ENCODE assay signal across 20 mouse cellular contexts in genomic region chr1:185619011-185619410, GRCm38 (mm10).
DNase-seq lines count a peak whose midpoint lies in the region; ATAC-seq and TF ChIP-seq lines count a peak whose summit lies in the region.
"Had no signal": no experiment of that assay in that cellular context is flagged by ENCODE, and none has a peak within 500 bp of the region (broad histone marks: within the 10 kb centered on the region; RNA-seq: fewer than 3 reads in every experiment).

No protein-coding gene starts in this region.

- no peak overlapping the region for H3K4me3 ChIP-seq in heart, embryonic 12.5 days
- no peak overlapping the region for H3K4me3 ChIP-seq in heart, embryonic 11.5 days (ENCODE audit: low read depth, low read length)
- no peak overlapping the region for H3K4me3 ChIP-seq in hindbrain, embryonic 16.5 days (ENCODE audit: low read length)
- H3K4me3 ChIP-seq in hindbrain, embryonic 14.5 days (replicated peaks; ENCODE audit: low read length), result no peak overlapping the region
- H3K4me3 ChIP-seq in lung, postnatal 0 days (ENCODE audit: low read depth, low read length), result no peak overlapping the region
- H3K4me3 ChIP-seq: embryonic facial prominence, embryonic 12.5 days; limb, embryonic 15.5 days; midbrain, embryonic 12.5 days had no signal

- peak; percentile 59 for ATAC-seq in heart, embryonic 12.5 days (ENCODE audit: insufficient number of reproducible peaks, low FRiP score)
- ATAC-seq in heart, embryonic 11.5 days (replicated peaks; ENCODE audit: insufficient number of reproducible peaks, low FRiP score, low TSS enrichment), result no peak
- ATAC-seq in hindbrain, embryonic 16.5 days, result peak; percentile 48; the same call in 1 of the 2 replicates
- ATAC-seq in hindbrain, embryonic 14.5 days (ENCODE audit: low FRiP score), result no peak
- ATAC-seq in lung, postnatal 0 days, result peak; percentile 44
- ATAC-seq: forebrain, postnatal 0 days; Patski had no signal

- H3K9me3 ChIP-seq in heart, embryonic 12.5 days (replicated peaks), result no peaks in the 10 kb centered on the region
- no peaks in the 10 kb centered on the region for H3K9me3 ChIP-seq in heart, embryonic 11.5 days (replicated peaks; ENCODE audit: control insufficient read depth, low read length)
- H3K9me3 ChIP-seq in hindbrain, embryonic 16.5 days (ENCODE audit: control insufficient read depth, low read length), result no peaks in the 10 kb centered on the region
- no peaks in the 10 kb centered on the region for H3K9me3 ChIP-seq in hindbrain, embryonic 14.5 days (ENCODE audit: control insufficient read depth, low read length)
- no peaks in the 10 kb centered on the region for H3K9me3 ChIP-seq in lung, postnatal 0 days (ENCODE audit: low read length)
- H3K9me3 ChIP-seq: embryonic facial prominence, embryonic 12.5 days; limb, embryonic 15.5 days; midbrain, embryonic 12.5 days had no signal

- 0 out of 2 replicates have a peak, but pooled peaks cover 2% of the 10 kb centered on the region for H3K27me3 ChIP-seq in heart, embryonic 12.5 days (replicated peaks)
- H3K27me3 ChIP-seq in heart, embryonic 11.5 days (ENCODE audit: control insufficient read depth, insufficient read depth, low read length), result no peaks in the 10 kb centered on the region
- no peaks in the 10 kb centered on the region for H3K27me3 ChIP-seq in hindbrain, embryonic 16.5 days (replicated peaks; ENCODE audit: control insufficient read depth, insufficient read depth, low read length)
- H3K27me3 ChIP-seq in hindbrain, embryonic 14.5 days (ENCODE audit: control insufficient read depth, insufficient read depth, low read length), result no peaks in the 10 kb centered on the region
- H3K27me3 ChIP-seq in lung, postnatal 0 days (replicated peaks; ENCODE audit: insufficient read depth, low read length), result no peaks in the 10 kb centered on the region
- H3K27me3 ChIP-seq: embryonic facial prominence, embryonic 12.5 days; limb, embryonic 15.5 days; midbrain, embryonic 12.5 days; Patski had no signal

- H3K27ac ChIP-seq in heart, embryonic 12.5 days (ENCODE audit: poor library complexity, severe bottlenecking), result no peak overlapping the region
- no peak overlapping the region for H3K27ac ChIP-seq in heart, embryonic 11.5 days (ENCODE audit: low read depth, low read length)
- no peak overlapping the region for H3K27ac ChIP-seq in hindbrain, embryonic 16.5 days (ENCODE audit: low read depth, low read length)
- H3K27ac ChIP-seq in hindbrain, embryonic 14.5 days, result no peak overlapping the region
- no peak overlapping the region for H3K27ac ChIP-seq in lung, postnatal 0 days (ENCODE audit: low read length)
- H3K27ac ChIP-seq: embryonic facial prominence, embryonic 12.5 days; limb, embryonic 15.5 days; liver, embryonic 14.5 days; midbrain, embryonic 12.5 days had no signal

- no peak for TF ChIP-seq EP300 in lung, postnatal 0 days (IDR thresholded peaks at IDR 0.05)

- peaks cover 21% of the 10 kb centered on the region for H3K4me1 ChIP-seq in heart, embryonic 12.5 days (replicated peaks)
- H3K4me1 ChIP-seq in heart, embryonic 11.5 days (ENCODE audit: control insufficient read depth, insufficient read depth, low read length), result peaks cover 13% of the 10 kb centered on the region
- no peaks in the 10 kb centered on the region; the same call in 1 of the 2 replicates for H3K4me1 ChIP-seq in hindbrain, embryonic 16.5 days (ENCODE audit: control insufficient read depth, insufficient read depth, low read depth, low read length)
- H3K4me1 ChIP-seq in hindbrain, embryonic 14.5 days (replicated peaks; ENCODE audit: control insufficient read depth, insufficient read depth, low read length), result peaks cover 3% of the 10 kb centered on the region; the same call in 1 of the 2 replicates
- no peaks in the 10 kb centered on the region for H3K4me1 ChIP-seq in lung, postnatal 0 days (ENCODE audit: insufficient read depth, low read depth, low read length)
- H3K4me1 ChIP-seq: embryonic facial prominence, embryonic 12.5 days; limb, embryonic 15.5 days; midbrain, embryonic 12.5 days had no signal

- WGBS in heart, embryonic 12.5 days, result 37% methylated on average over 9 of the region's 9 CpGs
- 44% methylated on average over 9 of the region's 9 CpGs for WGBS in heart, embryonic 11.5 days (ENCODE audit: insufficient replicate concordance)
- WGBS in hindbrain, embryonic 16.5 days, result 47% methylated on average over 9 of the region's 9 CpGs
- 47% methylated on average over 9 of the region's 9 CpGs for WGBS in hindbrain, embryonic 14.5 days
- 66% methylated on average over 9 of the region's 9 CpGs for WGBS in lung, postnatal 0 days

- H3K9ac ChIP-seq in heart, embryonic 12.5 days, result no peak overlapping the region
- H3K9ac ChIP-seq in heart, embryonic 11.5 days (ENCODE audit: low read depth, low read length), result no peak overlapping the region
- H3K9ac ChIP-seq in hindbrain, embryonic 16.5 days (ENCODE audit: low read depth, low read length), result no peak overlapping the region
- H3K9ac ChIP-seq in hindbrain, embryonic 14.5 days, result no peak overlapping the region
- no peak overlapping the region for H3K9ac ChIP-seq in lung, postnatal 0 days (replicated peaks; ENCODE audit: low read depth)
- H3K9ac ChIP-seq: embryonic facial prominence, embryonic 12.5 days; forebrain, postnatal 0 days; limb, embryonic 15.5 days; liver, embryonic 14.5 days; lung, embryonic 14.5 days; midbrain, embryonic 12.5 days had no signal

- no peak for TF ChIP-seq CTCF in lung, postnatal 0 days (IDR thresholded peaks at IDR 0.05)

- DNase-seq in hindbrain, embryonic 14.5 days (ENCODE audit: low spot score), result no peak
- no peak for DNase-seq in lung, postnatal 0 days (ENCODE audit: low spot score)
- DNase-seq in lung, postnatal 4 days, result no peak
- DNase-seq in retina, postnatal 1 day, result peak; percentile 79
- DNase-seq: adrenal gland, postnatal 36 days; cerebellum, adult 9-10 months; forebrain, postnatal 0 days; gastrocnemius, postnatal 14 days; kidney, adult 9 months; layer of hippocampus, adult 9-11 months; lung, embryonic 14.5 days; lung, postnatal 36 days had no signal

- H3K4me2 ChIP-seq in heart, embryonic 12.5 days, result no peak overlapping the region
- no peak overlapping the region for H3K4me2 ChIP-seq in heart, embryonic 11.5 days
- no peak overlapping the region for H3K4me2 ChIP-seq in hindbrain, embryonic 16.5 days (ENCODE audit: low read length)
- H3K4me2 ChIP-seq in hindbrain, embryonic 14.5 days (replicated peaks), result no peak overlapping the region
- H3K4me2 ChIP-seq in lung, postnatal 0 days (replicated peaks; ENCODE audit: low read depth, low read length), result no peak overlapping the region
- H3K4me2 ChIP-seq: embryonic facial prominence, embryonic 12.5 days; limb, embryonic 15.5 days; lung, embryonic 14.5 days; midbrain, embryonic 12.5 days had no signal

- H3K36me3 ChIP-seq in heart, embryonic 12.5 days, result no peaks in the 10 kb centered on the region
- H3K36me3 ChIP-seq in heart, embryonic 11.5 days (ENCODE audit: control insufficient read depth, insufficient read depth, low read length), result no peaks in the 10 kb centered on the region
- H3K36me3 ChIP-seq in hindbrain, embryonic 16.5 days (ENCODE audit: control insufficient read depth, insufficient read depth, low read length), result no peaks in the 10 kb centered on the region
- no peaks in the 10 kb centered on the region for H3K36me3 ChIP-seq in hindbrain, embryonic 14.5 days (replicated peaks; ENCODE audit: control insufficient read depth, insufficient read depth)
- no peaks in the 10 kb centered on the region for H3K36me3 ChIP-seq in lung, postnatal 0 days (ENCODE audit: insufficient read depth, low read length)
- H3K36me3 ChIP-seq: embryonic facial prominence, embryonic 12.5 days; limb, embryonic 15.5 days; midbrain, embryonic 12.5 days had no signal

Comparison
In these comparisons a context has a peak if more than half of its experiments do, and no peak if none do; other contexts are left out.
1. ATAC-seq: peak in heart, embryonic 12.5 days (single experiment), hindbrain, embryonic 16.5 days (single experiment) and lung, postnatal 0 days (single experiment); none in heart, embryonic 11.5 days (single experiment) and hindbrain, embryonic 14.5 days (single experiment).